Mouse (Mus musculus) cerebellum, postnatal 14 days (tissue): ENCODE results near the gene Lpp.

Experiments used
- DNase-seq, 2 experiments: peaks; one replicate each; pipeline ENCODE4 v3.0.0; 2021; ENCODE audit warnings: mixed read lengths in 2 of 2

Lpp gene

GRCm38 (mm10) chr16:24473966-24474365, 80.7 kb downstream of the Lpp start:
- no peak for DNase-seq

- DNase-seq = no peak
Observed at GRCm38 (mm10) chr16:24474781-24475180, 81.5 kb downstream of the Lpp start.

GRCm38 (mm10) chr16:24475305-24475947, 82.1 kb downstream of the Lpp start:
- no peak for DNase-seq

GRCm38 (mm10) chr16:24476911-24477401, 83.6 kb downstream of the Lpp start:
- DNase-seq = no peak

GRCm38 (mm10) chr16:24478006-24478405, 84.7 kb downstream of the Lpp start:
- no peak for DNase-seq

GRCm38 (mm10) chr16:24478851-24479250, 85.5 kb downstream of the Lpp start:
- DNase-seq = no peak

GRCm38 (mm10) chr16:24482648-24483047, 89.3 kb downstream of the Lpp start:
- no peak for DNase-seq

- DNase-seq = peak; percentile 92
Observed at GRCm38 (mm10) chr16:24483527-24484101, 90.3 kb downstream of the Lpp start.

GRCm38 (mm10) chr16:24487782-24488241, 94.5 kb downstream of the Lpp start:
- DNase-seq = peak; percentile 38 to 46

- DNase-seq = no peak
Observed at GRCm38 (mm10) chr16:24489516-24490285, 96.4 kb downstream of the Lpp start.

GRCm38 (mm10) chr16:24490751-24491485, 97.6 kb downstream of the Lpp start:
- DNase-seq = no peak

- DNase-seq = no peak
Observed at GRCm38 (mm10) chr16:24491486-24491758, 98.1 kb downstream of the Lpp start.

GRCm38 (mm10) chr16:24492194-24492940, 99.1 kb downstream of the Lpp start:
- DNase-seq = no peak

GRCm38 (mm10) chr16:24494531-24494930, 101.2 kb downstream of the Lpp start:
- DNase-seq = no peak

GRCm38 (mm10) chr16:24495461-24495860, 102.2 kb downstream of the Lpp start:
- DNase-seq = no peak

- DNase-seq = no peak
Observed at GRCm38 (mm10) chr16:24496635-24497034, 103.3 kb downstream of the Lpp start.

GRCm38 (mm10) chr16:24497413-24497812, 104.1 kb downstream of the Lpp start:
- no peak for DNase-seq

- DNase-seq = no peak
Observed at GRCm38 (mm10) chr16:24498103-24498659, 104.9 kb downstream of the Lpp start.

- DNase-seq = no peak
Observed at GRCm38 (mm10) chr16:24501197-24501596, 107.9 kb downstream of the Lpp start.

GRCm38 (mm10) chr16:24501628-24502294, 108.5 kb downstream of the Lpp start:
- no peak for DNase-seq

- DNase-seq = no peak
Observed at GRCm38 (mm10) chr16:24502295-24502823, 109.1 kb downstream of the Lpp start.
